Mouse (Mus musculus) fibroblast of lung, adult 2 months (primary cell): ENCODE measurements around the gene 2510009E07Rik.

Experiments used
- DNase-seq: peaks from one replicate; pipeline ENCODE4 v3.0.0-alpha.2; 2011; ENCODE audit warnings: low read depth

Gene 2510009E07Rik

DNA sequence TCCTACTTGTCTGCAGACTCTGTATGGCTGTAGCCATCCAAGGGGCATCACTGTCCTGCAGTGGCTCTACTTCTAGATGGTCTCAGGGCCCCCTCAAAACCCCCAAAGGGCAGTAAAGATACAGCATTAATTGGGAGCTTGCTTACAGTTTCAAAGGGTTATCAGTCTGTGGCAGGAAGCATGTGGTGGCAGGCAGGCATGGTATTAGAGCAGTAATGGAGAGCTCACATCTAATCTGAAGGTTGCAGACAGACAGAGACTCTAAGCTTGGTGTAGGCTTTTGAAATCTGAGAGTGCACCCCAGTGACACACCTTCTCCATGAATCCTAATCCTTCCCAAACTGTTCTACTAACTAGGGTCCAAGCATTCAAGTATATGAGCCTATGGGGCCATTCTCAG is 60.0 kb downstream of the 2510009E07Rik start:
- no peak for DNase-seq

DNA sequence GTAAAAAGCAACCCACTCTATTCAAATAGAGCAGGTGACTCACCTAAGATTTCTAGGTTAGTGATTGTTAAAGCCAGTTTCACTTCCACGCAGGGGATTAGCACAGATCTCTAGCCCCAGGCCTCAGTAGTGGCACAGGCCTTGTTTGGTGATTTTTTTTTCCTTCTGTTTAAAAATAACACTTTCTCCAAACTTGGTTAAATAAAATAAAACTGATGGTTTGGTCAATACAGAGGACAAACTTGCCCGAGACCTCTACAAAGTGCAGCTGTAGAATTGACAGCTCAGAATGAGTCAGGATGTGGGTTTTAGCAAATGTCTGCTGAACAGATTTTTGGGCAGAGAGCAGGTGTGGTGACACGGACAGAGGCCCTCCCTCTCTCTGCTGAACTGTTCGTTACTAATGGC is 62.6 kb downstream of the 2510009E07Rik start:
- DNase-seq, result no peak

DNA sequence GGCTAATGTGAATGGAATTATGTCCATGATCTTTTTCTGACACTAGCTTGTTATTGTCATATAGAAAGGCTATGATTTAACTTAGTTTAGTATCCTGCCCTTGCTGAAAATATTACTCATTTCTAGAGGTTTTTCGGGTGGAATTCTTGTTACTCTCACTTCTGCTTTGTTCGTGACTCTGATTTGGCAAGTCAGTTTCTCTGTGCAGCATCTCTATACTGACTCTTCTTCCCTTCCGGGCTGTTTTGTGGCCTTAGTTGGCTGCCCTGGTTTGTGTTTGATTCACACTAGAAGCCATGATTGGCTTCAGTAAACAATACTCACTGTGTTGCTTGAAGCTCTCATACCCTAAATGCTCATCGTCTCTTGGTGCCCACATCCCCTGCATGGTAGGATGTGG is 63.9 kb downstream of the 2510009E07Rik start:
- no peak for DNase-seq

- DNase-seq, result no peak
Observed at GRCm38 (mm10) chr16:21628061-21628591, 66.3 kb downstream of the 2510009E07Rik start.

- no peak for DNase-seq
Observed at GRCm38 (mm10) chr16:21627248-21627647, 67.2 kb downstream of the 2510009E07Rik start.

DNA sequence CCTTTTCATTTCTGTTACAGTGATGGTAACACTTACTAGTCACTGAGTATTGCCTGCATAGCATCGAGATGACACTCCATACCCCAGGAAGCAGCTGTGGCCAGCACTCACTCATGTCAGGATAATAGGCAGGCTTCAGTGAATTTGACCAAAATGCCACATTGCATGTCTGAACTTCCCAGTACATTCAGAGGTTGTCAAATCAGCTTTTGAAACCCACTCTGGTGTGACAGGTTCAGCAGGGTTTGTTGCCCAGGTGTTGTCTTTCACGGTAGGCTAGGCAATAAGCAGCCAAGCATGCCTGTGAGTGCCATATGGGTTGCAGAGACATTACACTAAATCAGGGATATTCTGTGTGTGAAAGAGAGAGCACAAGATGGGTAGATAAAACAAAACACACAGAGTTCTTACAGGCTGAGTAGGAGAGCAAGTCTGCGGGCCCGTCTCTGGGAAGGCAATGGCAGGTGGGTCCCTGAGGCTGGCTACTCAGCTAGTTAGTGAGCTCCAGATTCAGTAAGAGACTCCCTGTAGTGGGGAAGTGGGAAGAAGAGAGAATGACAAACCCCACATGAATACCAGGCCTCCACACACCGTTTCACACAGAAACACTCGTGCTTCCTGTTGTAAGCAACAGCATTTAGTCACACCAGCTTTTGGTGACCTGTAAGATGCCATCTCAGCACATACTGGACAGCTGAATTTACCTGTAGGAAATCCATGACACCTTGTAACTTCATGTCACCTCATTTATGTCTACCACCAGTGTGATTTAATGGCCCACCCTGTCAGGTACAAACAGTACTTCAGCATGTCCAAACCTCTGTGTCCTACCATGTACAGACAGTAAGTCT is 68.5 kb downstream of the 2510009E07Rik start:
- no peak for DNase-seq

GRCm38 (mm10) chr16:21620630-21621029 is 73.8 kb downstream of the 2510009E07Rik start:
- no peak for DNase-seq

- no peak for DNase-seq
Observed at GRCm38 (mm10) chr16:21615802-21616201, 78.7 kb downstream of the 2510009E07Rik start.

DNA sequence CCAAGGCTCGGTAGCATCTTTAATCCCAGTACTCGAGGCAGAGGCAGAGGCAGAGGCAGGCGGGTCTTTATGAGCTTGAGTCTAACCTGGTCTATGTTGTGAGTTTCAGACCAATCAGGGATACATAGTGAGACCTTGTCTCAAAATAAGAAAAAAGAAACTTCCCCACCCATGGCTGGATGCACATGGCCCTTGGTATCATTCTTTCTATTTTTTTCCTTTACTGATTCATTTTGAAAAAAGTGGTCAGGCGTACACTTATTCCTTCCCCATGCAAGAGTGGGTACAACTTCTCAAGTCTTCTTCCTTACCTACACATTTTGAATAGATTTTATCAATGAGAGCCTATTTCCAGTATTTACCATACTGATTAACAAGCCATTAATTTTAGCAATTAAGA is 84.0 kb downstream of the 2510009E07Rik start:
- no peak for DNase-seq

DNA sequence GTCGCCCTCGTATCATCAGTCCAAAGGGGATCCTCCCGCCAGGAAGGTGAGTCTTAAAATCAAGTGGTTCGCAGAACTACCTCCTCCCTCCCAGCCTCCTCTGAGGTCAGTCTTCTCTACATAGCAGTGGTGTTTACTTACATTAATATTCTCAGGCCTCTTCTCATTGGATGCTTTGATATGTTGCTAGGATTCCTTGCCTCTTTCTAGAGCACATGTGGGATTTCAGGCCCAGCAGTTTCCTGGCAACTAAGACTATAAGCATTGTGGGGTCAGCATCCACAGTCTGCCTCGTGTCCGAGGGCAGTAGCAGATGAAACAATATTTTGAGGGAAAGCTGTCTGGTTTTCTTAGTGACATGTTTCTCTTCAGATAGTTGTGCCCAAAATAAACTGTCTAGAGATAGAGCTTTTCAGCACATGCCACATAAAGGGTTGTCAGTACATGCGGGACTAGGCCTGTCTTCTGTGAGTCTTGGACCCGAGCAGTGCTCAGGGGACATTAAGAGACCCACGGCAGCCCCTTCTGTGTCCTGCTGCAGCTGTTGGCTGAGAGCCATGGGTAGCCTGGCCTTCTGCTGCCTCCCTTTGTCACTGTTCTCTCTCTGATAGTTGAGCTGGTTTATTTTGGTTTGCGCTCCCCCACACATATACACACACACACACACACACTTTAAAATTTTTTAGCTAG is 86.1 kb downstream of the 2510009E07Rik start:
- DNase-seq, result no peak

DNA sequence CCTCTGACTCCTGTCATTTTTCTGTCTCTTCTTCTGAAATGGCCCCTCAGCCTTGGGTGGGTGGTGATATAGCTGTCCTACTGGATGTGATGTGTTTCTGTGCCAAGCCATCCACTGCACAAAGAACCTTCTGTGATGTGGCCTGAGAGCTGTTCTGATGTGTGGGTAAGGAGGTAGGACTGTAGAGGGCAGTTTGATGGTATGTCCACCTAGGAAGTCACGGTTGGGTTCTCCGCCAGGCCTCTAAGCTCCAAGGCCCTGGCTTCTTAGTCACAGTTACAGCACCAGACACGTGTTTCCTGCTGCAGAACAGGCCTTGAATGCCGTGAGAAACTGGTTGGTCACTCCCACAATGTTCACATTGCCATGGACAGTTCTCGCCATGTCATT is 86.8 kb downstream of the 2510009E07Rik start:
- no peak for DNase-seq

DNA sequence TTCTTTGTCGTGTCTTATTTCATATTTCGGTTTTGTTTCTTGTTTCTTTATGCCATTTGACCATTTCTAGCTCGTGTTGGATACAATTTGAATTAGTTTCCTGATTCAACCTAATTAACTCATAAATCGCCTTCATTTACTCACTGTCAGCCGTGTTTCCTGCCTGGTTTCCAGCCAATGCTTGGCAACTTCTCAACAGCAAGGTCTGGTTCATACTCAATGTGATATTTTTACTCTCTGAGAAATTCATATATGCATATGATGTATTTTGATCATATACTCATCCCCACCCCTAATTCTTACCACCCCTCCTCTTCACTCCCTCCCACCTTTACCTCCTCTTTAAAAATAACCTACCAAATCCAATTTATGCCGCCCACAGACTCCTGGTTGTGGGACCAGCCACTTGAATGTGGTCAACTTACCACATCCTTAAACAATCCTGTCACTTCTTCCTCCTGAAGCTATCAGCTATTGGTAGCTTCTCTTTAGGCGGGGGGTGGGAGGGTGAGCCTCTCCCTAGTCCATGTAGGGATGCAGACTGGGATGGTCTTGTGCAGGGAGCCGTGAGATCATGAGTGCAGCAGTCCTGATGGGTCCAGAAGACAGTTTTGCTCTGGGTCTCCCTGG is 87.3 kb downstream of the 2510009E07Rik start:
- DNase-seq, result no peak

DNA sequence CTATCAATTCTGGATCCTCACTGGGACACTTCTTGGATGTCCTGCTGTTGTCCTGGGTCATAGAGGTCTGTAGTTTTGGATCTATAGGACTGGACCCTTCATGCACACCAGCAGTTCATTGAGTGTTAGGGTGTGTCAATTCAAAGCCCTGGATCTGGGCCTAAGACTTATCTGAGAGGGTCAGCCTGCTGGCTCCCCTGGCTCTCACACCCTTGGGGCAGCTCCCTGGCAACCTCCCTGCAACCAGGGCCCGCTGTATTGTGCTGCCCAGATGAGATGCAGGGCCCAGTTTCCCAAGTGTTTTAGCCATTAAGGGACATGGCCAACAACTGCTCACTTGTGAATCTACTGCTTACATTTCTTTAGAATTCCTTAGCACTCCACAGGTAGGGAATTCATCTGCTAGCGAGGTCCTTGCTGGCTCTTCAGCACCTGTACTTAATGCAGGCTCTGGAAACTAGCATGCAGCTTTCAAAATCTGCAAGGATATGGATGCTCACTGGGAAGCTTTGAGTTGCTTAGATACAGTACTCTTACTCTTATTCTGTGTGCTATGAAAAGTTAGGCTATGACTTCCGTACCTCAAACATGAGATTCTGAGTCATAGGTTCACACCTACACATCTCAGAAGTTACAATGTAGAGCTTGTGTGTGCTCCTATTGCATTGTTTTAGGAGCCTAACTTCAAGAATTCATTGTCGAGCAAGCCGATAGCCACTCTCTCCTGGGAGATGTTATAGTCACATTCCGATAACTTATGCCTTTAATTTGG is 88.0 kb downstream of the 2510009E07Rik start:
- DNase-seq, result no peak

DNA sequence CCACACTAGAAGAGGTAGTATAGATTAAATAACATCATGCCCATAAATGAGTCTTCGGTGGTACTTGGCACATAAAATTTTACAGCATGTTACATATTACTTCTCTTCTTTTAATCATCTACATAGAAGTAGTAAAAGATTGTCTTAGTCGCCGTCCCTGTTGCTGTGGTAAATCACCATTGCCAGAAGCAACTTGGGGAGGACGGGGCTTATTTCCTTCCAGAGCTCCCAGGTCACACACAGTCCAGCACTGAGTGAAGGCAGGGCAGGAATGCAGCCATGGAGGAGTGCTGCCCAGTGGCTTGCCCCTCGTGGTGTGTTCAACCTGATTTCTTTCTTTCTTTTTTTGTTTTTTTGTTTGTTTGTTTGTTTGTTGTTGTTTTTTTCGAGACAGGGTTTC is 90.1 kb downstream of the 2510009E07Rik start:
- no peak for DNase-seq
